7 mouse cellular contexts compared by ENCODE assay signal in genomic region chr11:98294188-98295012, GRCm38 (mm10). TPM values are rescaled to one million over a fixed set of nuclear protein-coding genes. Genes with fewer than 3 reads are reported as not detected.
A peak's percentile ranks its signal among the peaks of the same experiment; 100 is the strongest.
DNase-seq lines count a peak whose midpoint lies in the region; ATAC-seq and TF ChIP-seq lines count a peak whose summit lies in the region.

No protein-coding gene starts in this region.

- intact Hi-C loops in left cerebral cortex, postnatal 4 days (cut with DNase I), result no loop called here

- H3K4me3 ChIP-seq in intestine, embryonic 15.5 days (replicated peaks), result peak overlapping the region; percentile 71
- H3K4me3 ChIP-seq in midbrain, embryonic 10.5 days, result peak overlapping the region; percentile 72
- peak overlapping the region; percentile 69 for H3K4me3 ChIP-seq in small intestine, adult 2 months (ENCODE audit: low read depth, low read length)

- DNase-seq in adrenal gland, adult 8-10 months, result peak; percentile 38
- peak; percentile 92 for DNase-seq in embryo, embryonic 11 days
- DNase-seq in left cerebral cortex, postnatal 4 days, result peak; percentile 96
- DNase-seq in midbrain, embryonic 10.5 days (ENCODE audit: low spot score), result peak; percentile 84

- peaks cover 25% of the 10 kb centered on the region for H3K4me1 ChIP-seq in intestine, embryonic 15.5 days (replicated peaks)
- H3K4me1 ChIP-seq in midbrain, embryonic 10.5 days, result peaks cover 58% of the 10 kb centered on the region
- no peaks in the 10 kb centered on the region for H3K4me1 ChIP-seq in small intestine, adult 2 months (ENCODE audit: control insufficient read depth, insufficient read depth, insufficient read length, low read length)

- ATAC-seq in granulocyte monocyte progenitor cell, adult 5-6 weeks (replicated peaks; ENCODE audit: poor library complexity, severe bottlenecking), result peak; percentile 62
- ATAC-seq in intestine, embryonic 15.5 days, result peak; percentile 85

- TF ChIP-seq CTCF in small intestine, adult 2 months (IDR thresholded peaks at IDR 0.05; ENCODE audit: extremely low read depth, insufficient read length, insufficient replicate concordance, low read depth, low read length), result no peak

- no peaks in the 10 kb centered on the region for H3K36me3 ChIP-seq in intestine, embryonic 15.5 days
- no peaks in the 10 kb centered on the region for H3K36me3 ChIP-seq in midbrain, embryonic 10.5 days
- no peaks in the 10 kb centered on the region for H3K36me3 ChIP-seq in small intestine, adult 2 months (ENCODE audit: control insufficient read depth, insufficient read depth, low read length)

- 1% methylated on average over 58 of the region's 58 CpGs for WGBS in intestine, embryonic 15.5 days
- 2% methylated on average over 58 of the region's 58 CpGs for WGBS in midbrain, embryonic 10.5 days
- 1% methylated on average over 58 of the region's 58 CpGs for WGBS in small intestine, adult 2 months

- H3K27me3 ChIP-seq in intestine, embryonic 15.5 days (replicated peaks), result no peaks in the 10 kb centered on the region; the same call in none of the 2 replicates
- peaks cover 75% of the 10 kb centered on the region for H3K27me3 ChIP-seq in midbrain, embryonic 10.5 days (ENCODE audit: low read depth, poor library complexity, severe bottlenecking)
- H3K27me3 ChIP-seq in small intestine, adult 2 months (ENCODE audit: control insufficient read depth, insufficient read depth, low read length), result peaks cover 13% of the 10 kb centered on the region

- peak overlapping the region; percentile 98 for H3K4me2 ChIP-seq in intestine, embryonic 15.5 days (replicated peaks)

- TF ChIP-seq POLR2A in small intestine, adult 2 months (IDR thresholded peaks at IDR 0.05; ENCODE audit: low read depth, low read length), result no peak

- H3K9me3 ChIP-seq in intestine, embryonic 15.5 days, result no peaks in the 10 kb centered on the region
- H3K9me3 ChIP-seq in midbrain, embryonic 10.5 days (replicated peaks), result no peaks in the 10 kb centered on the region

- H3K27ac ChIP-seq in intestine, embryonic 15.5 days, result no peak overlapping the region
- peak overlapping the region; percentile 85 for H3K27ac ChIP-seq in midbrain, embryonic 10.5 days (replicated peaks)
- H3K27ac ChIP-seq in small intestine, adult 2 months (ENCODE audit: insufficient read depth, low read depth, low read length), result no peak overlapping the region

- peak overlapping the region; percentile 70 for H3K9ac ChIP-seq in intestine, embryonic 15.5 days

RNA-seq across cellular contexts. Expression of gene Neurod2, which starts 35.0 kb away (rescaled TPM):
- not detected for total RNA-seq in adrenal gland, adult 8-10 months (2022)
- not detected in 2 replicates for total RNA-seq in granulocyte monocyte progenitor cell, adult 5-6 weeks (2014; fragmentation: Nextera tagmentation)
- total RNA-seq in granulocyte monocyte progenitor cell, adult 5-6 weeks (2017), result not detected in 2 replicates
- 0.09 TPM in 2 replicates for polyA plus RNA-seq in intestine, embryonic 15.5 days (2015; fragmentation: Nextera tagmentation; extraction: Ambion mirVana)
- total RNA-seq in left cerebral cortex, postnatal 4 days (2021), result 100 to 1,000 TPM; 125 to 133 TPM
- 0.05 and 0.09 TPM in 2 replicates for polyA plus RNA-seq in midbrain, embryonic 10.5 days (2016; fragmentation: Nextera tagmentation; extraction: Ambion mirVana)
- polyA plus RNA-seq in small intestine, adult 2 months (2012; rRNA removed), result 0.11 and 0.13 TPM in 2 replicates

RNA-seq across cellular contexts. Expression of gene Ppp1r1b, which starts 53.8 kb away (rescaled TPM):
- under 1 TPM in 3 of 4 experiments, not detected in 1; 0.20 to 0.73 (median 0.56) TPM for total RNA-seq in adrenal gland, adult 8-10 months (2022)
- not detected in 2 replicates for total RNA-seq in granulocyte monocyte progenitor cell, adult 5-6 weeks (2014; fragmentation: Nextera tagmentation)
- total RNA-seq in granulocyte monocyte progenitor cell, adult 5-6 weeks (2017), result not detected in 2 replicates
- polyA plus RNA-seq in intestine, embryonic 15.5 days (2015; fragmentation: Nextera tagmentation; extraction: Ambion mirVana), result 52.2 and 68.9 TPM in 2 replicates
- 10 to 100 TPM; 52.3 to 53.4 TPM for total RNA-seq in left cerebral cortex, postnatal 4 days (2021)
- 1.0 and 1.6 TPM in 2 replicates for polyA plus RNA-seq in midbrain, embryonic 10.5 days (2016; fragmentation: Nextera tagmentation; extraction: Ambion mirVana)
- 86.8 and 270 TPM in 2 replicates for polyA plus RNA-seq in small intestine, adult 2 months (2012; rRNA removed)

Comparison
In these comparisons a context has a peak if more than half of its experiments do, and no peak if none do; other contexts are left out.
1. DNase-seq: peak in every context shown above with its lines; median percentile 96 in left cerebral cortex, postnatal 4 days; 92 in embryo, embryonic 11 days; 84 in midbrain, embryonic 10.5 days; 38 in adrenal gland, adult 8-10 months.
2. RNA of gene Neurod2, which starts 35.0 kb away (total RNA-seq): 125 to 133 TPM in left cerebral cortex, postnatal 4 days; not detected in adrenal gland, adult 8-10 months and not detected in granulocyte monocyte progenitor cell, adult 5-6 weeks; every median in the first group is over 100 times any median in the second.
3. RNA of gene Ppp1r1b, which starts 53.8 kb away (total RNA-seq): 52.3 to 53.4 TPM in left cerebral cortex, postnatal 4 days; 0.20 to 0.73 TPM in adrenal gland, adult 8-10 months and not detected in granulocyte monocyte progenitor cell, adult 5-6 weeks; every median in the first group is over 10 times any median in the second.
4. Peak in every context shown above with its lines, with median percentiles within 50 percentile points of each other: H3K4me3 ChIP-seq.